Mouse (Mus musculus): Measurements from ENCODE around the gene Braf. TPM values are rescaled to one million over a fixed set of nuclear protein-coding genes. Genes with fewer than 3 reads are reported as not detected.
"Not testable (repeated sequence)": the region's sequence is repeated elsewhere in the genome, so short reads cannot be mapped to it uniquely, and the experiment has no call there.

The Braf gene
- 10 to 100 TPM; 15.2 to 15.9 TPM for total RNA-seq (2021)
- long read RNA-seq, experiment 1, full-length matches to known transcripts: 1 of 2 reads
- long read RNA-seq, experiment 1, partial matches to known transcripts: 0 of 2 reads
- long read RNA-seq, experiment 1, other reads (novel, unspliced or antisense): 1 of 2 reads
- long read RNA-seq, experiment 2: 0 reads

DNA sequence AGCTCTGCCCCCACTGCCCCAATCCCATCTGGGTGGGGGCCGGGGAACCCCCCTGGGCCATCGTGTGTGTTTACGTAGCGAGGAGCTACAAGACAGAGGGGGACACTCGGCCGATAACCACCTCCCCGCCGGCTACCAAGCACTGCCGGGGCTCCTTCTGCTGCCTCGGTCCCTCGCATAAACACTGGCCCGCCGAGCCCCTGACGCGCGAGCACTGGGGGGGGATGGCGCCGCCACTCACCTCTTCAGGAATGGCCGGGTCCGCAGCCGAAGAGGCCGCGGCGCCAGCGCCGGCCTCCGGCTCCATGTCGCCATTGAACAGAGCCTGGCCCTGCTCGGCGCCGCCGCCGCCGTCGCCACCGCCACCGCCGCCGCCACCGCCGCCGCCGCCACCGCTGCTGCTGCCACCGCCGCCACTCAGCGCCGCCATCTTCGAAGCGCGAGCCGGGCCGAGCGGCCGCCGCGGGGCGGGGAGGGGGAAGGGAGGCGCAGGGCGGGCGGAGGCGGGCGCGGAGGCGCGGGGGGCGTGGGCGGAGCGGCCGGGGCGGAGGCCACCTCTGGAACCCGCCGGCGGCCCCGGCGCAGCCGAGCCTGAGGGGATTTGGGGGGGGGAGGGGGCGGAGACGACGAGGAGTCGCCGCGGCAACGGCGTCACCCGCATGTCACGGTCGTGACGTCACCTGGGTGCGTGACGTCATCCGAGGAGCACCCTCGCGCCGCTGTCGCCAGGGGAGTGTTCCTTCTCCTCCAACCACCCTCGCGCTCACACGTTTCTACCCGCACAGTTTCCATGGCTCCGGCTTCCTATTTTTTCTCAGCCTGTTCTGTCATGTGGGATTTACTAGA lies at the start of gene Braf:
Gene Braf (minus strand): TSS at position 598 of the 846 bp plus-strand sequence.
- peak; percentile 85 to 88 for DNase-seq

DNA sequence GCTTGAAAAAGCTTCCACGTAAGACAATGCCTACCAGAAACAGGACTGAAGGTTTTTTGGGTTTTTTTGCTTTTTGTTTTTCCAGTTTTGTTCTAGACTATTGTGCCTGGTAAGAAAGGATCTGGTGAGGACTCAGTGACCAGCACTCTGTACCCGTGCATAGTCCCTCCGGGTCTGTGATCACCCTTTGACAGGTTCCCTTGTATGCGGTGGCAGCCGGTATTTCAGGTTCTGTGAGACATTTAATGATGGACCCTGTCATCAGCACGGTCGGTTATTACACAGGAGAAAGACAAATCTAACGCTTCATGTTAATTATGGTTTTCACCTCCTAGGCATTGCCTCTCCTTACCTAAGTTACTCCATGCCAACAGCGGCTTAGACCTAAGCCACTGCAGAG lies 49.8 kb upstream of the Braf start:
- DNase-seq: no peak

DNA sequence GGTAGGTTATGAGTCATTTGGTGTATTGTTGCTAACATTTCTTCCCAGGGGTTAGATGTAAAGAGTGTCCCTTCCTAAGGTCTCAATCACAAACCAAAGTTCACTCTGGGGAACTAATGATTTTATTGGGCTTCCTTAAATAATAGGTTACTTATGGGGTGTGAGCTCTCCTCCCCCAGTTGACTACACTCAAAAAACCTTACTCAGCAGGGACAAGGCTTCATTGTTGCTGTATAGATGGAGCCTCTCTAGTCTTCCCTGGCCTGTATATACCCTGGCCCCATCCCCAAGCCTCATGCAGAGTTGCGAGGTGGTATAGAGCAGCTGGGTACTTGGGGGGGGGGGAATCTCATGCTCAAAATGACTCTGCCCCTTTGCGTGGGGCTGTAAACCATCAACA lies 32.0 kb upstream of the Braf start:
- no peak for DNase-seq

- peak; percentile 42 to 61 for DNase-seq
These were observed 24.6 kb upstream of the Braf start for GRCm38 (mm10) chr6:39749881-39750280.

- no peak for DNase-seq
These were observed 21.8 kb upstream of the Braf start for GRCm38 (mm10) chr6:39747094-39747493.

DNA sequence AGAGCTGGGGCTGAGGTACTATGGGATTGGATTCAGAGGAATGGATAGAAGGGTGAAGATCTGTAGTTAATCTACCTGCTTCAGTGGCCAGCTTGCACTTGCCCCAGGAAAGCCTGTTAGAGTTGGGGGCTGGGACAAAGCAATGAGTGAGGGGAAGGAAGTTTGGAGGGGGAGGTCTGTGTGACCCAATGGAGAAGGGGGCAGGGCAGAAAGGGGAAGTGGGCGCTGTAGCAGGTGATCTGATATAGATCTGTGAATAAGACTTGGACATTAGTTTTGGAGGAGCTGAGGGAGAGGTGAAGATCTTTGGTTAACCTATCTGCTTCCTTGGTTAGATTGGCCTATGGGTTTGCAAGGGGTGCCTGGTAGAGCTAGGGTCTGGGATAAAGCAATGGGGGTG lies 20.2 kb upstream of the Braf start:
- DNase-seq: no peak

DNA sequence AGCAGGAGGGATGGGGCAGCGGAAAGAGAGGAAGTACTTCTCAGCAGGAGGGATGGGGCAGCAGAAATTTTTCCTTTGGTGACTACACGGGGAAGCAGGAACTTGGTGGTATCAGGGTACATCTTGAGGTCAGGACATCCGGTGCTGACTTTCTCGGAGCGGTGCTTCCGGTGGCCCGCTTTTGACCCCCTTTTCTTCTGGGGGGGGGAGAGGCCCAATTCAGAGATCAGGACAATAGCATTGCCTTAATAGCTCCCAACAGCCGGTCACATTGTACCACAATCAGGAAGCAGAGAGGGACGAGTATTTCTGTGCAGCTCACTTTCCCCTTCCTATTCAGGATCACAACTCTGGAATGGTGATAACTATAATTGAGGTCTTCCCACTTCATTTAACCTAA lies 14.4 kb upstream of the Braf start:
- DNase-seq: not testable (repeated sequence)

DNA sequence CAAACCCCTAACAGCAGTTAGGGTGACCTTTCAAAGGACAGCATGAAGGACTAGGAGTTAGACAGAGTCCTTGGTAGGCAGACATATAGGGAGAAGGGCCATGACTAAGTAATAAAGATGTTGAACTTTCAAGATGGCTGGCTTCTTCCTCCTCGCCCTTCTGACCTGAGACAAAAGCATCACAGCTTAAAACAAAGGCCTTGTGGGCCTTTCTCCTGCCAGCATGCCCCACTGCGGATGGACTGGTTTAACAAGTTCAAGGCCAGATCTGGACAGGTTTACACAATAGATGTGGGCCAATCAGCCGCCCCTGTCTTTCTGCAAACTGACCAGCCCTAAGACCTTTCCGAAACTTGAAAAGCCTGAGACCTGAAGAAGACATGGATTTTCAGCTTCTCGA lies 2.8 kb upstream of the Braf start:
- DNase-seq: no peak

GRCm38 (mm10) chr6:39726149-39726548 lies 886 bp upstream of the Braf start:
- DNase-seq: no peak

DNA sequence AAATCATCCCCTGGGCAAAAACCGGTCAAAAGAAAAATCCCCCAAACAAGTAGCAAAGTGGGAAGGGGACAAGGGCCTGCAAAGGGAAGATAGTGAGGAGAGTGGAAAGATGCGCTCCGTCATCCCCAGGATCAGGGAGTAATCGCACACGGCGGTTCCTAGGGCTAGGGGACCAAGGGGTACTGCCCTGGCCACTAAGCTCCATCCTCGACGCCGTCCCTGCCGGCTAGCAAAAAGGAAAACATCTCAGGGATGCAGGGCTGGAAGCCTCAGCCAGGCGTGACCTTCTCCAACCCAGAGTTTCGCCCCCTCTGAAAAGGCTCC lies 759 bp downstream of the Braf start:
- no peak for DNase-seq

GRCm38 (mm10) chr6:39724071-39724470 lies 1.2 kb downstream of the Braf start:
- DNase-seq: peak in 1 of 2 experiments; percentile 23

DNA sequence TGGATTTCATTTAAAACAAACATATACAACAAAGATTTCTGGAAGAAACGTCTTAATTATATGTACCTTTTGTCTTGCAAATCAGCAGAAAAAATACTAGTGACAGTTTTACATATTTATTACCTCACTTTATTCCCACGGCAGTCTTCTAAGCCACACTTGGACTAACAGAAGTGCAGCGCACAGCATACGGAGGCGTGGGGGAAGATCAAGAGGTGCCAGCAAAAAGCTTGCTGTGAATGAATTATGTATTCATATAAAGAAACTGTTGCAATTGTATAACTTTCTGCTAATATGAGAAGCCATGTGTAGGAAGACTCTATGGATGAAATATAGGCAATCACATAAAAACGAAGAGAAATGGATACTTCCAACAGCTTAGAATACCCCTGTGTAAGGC lies 6.7 kb downstream of the Braf start:
- no peak for DNase-seq

DNA sequence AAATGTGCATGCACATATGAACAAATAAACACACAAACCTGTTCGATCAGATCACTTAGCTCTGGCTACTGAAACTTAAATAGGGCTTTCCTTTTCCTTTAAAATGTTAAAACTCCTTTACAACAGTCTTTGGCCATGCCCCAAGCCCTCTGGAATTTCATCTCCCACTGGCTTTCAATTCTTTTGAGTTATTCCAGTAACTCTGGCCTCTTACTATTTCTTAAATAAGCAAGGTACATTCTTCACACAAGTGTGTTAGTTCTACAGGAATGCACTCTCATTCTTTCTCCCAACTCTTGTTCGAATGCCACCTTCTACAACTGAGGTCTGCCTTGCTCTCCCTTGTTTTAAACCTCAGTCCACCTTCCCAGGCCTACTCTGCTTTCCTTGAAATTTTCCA lies 8.2 kb downstream of the Braf start:
- no peak for DNase-seq

GRCm38 (mm10) chr6:39714341-39714740 lies 10.9 kb downstream of the Braf start:
- no peak for DNase-seq

DNA sequence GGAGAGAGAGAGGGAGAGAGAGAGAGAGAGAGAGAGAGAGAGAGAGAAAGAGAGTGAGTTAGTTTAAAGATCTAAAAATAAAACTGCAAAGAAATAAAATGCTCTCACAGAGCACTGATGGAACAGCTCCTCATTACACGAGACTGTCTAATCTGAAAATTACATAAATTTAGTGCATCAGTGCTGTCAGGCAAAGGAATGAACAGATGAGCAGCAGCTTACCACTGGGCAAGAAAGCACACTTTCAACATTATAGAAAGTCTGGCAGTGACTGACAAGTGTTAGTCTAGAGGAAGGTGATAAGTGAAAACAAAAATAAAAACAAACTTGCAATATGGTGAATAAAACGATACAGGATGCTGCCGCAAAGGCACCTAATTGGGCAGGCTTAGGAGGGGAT lies 11.9 kb downstream of the Braf start:
- no peak for DNase-seq

GRCm38 (mm10) chr6:39705625-39706024 lies 19.6 kb downstream of the Braf start:
- no peak for DNase-seq

DNA sequence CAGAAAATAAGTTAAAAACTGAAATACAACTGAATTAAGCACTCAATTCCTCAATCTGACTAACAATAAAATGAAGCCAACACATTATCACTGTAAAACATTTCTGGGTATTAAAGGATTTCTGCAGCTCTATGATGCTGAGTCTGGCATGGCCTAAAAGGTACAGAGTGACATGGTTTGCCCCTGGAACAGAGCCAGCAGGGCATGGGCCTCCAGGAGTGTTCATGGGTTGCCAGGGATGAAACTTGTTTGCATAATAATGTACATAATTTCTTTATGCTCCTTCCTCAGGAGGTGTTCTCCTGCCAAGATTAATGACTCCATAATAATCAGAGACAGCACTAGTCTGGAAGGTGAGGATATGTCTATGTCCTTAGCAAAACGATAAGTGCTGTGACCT lies 32.1 kb downstream of the Braf start:
- DNase-seq: no peak

- DNase-seq: not testable (repeated sequence)
These were observed 38.4 kb downstream of the Braf start for GRCm38 (mm10) chr6:39686839-39687238.

- no peak for DNase-seq
These were observed 43.5 kb downstream of the Braf start for GRCm38 (mm10) chr6:39681795-39682194.

DNA sequence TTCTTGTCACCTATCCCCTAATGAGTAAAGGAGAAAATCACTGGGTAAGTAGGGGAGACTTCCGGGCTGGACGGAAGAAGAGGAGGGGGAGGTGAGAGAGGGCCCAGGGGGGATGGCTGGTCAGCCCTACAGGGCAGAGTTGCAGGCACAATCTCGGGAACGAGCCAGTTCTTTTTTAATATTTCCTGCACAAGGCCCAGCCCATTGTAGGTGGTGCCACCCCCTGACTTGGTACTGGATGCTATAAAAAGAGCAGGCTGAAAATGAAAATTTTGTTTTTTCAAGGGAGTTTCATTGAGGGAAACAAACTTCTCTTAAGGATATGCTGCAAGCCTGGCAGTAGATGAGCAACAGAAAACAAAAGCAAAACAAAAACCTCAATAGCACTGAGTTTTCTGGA lies 44.7 kb downstream of the Braf start:
- DNase-seq: peak in 1 of 2 experiments; percentile 1

- DNase-seq: no peak
These were observed 47.0 kb downstream of the Braf start for GRCm38 (mm10) chr6:39678241-39678640.

DNA sequence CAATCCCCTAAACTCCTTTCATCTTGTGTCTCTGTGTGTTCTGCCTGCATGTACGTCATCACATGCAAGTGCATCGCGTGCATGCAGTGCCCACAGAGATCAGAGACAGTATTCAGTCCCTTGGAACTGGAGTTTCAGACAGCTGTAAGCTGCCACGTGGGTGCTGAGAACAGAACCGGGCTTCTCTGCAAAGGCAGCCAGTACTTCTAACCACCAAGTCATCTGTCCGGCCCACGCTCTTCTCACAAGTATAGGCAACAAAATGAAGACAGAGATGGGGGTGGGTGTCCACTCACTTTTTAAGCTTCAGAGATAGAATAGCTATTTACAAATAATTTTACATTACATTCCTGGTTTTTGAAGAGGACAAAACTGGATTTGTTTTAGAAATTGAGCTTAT lies 50.2 kb downstream of the Braf start:
- no peak for DNase-seq

DNA sequence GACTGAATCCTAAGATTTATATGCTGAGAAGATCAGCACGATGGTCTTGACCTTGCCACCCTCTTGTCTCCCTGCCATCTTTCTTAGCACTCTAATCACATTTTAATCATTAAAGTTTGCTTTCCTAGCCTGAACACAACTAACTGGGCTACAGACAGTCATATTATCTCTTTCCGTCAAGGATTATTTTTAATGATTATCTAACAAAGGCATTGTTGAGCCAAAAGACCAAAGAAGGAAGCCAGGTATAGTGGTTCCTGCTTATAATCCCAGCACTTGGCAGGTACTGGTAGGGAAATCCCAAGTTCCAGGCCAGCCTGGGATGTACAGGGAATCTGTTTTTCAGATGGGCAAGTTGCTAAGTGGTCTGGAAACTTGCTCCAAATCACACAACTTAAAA lies 114.0 kb downstream of the Braf start:
- DNase-seq: no peak

- no peak for DNase-seq
These were observed 115.1 kb downstream of the Braf start for GRCm38 (mm10) chr6:39610207-39610606.
